Comparison of ENCODE assay signal across 22 mouse cellular contexts in genomic region chr13:109474344-109474743, GRCm38 (mm10).
A peak's percentile ranks its signal among the peaks of the same experiment; 100 is the strongest.
DNase-seq lines count a peak whose midpoint lies in the region; ATAC-seq and TF ChIP-seq lines count a peak whose summit lies in the region.
"Had no signal": no experiment of that assay in that cellular context is flagged by ENCODE, and none has a peak within 500 bp of the region (broad histone marks: within the 10 kb centered on the region; RNA-seq: fewer than 3 reads in every experiment).

No protein-coding gene starts in this region.

- TF ChIP-seq POLR2A in liver, adult 2 months (IDR thresholded peaks at IDR 0.05; ENCODE audit: extremely low read depth, insufficient read depth, low read length) = no peak

- TF ChIP-seq CTCF in forebrain, postnatal 0 days (IDR thresholded peaks at IDR 0.05; ENCODE audit: low read depth) = no peak
- TF ChIP-seq CTCF in liver, adult 2 months (IDR thresholded peaks at IDR 0.05; ENCODE audit: low read depth, low read length) = no peak
- no peak for TF ChIP-seq CTCF in liver, postnatal 0 days (IDR thresholded peaks at IDR 0.05; ENCODE audit: low read depth)

- no peak for TF ChIP-seq EP300 in liver, postnatal 0 days (IDR thresholded peaks at IDR 0.05; ENCODE audit: low read depth)

- 0 out of 2 replicates have a peak overlapping the region, but pooled peaks have one; percentile 17 for H3K27ac ChIP-seq in forebrain, postnatal 0 days (ENCODE audit: low read depth, low read length)
- no peak overlapping the region for H3K27ac ChIP-seq in forebrain, embryonic 13.5 days
- no peak overlapping the region for H3K27ac ChIP-seq in liver, adult 2 months (replicated peaks; ENCODE audit: insufficient read depth, low read depth, low read length)
- no peak overlapping the region for H3K27ac ChIP-seq in liver, embryonic 12.5 days
- H3K27ac ChIP-seq in liver, embryonic 16.5 days (ENCODE audit: low read length) = no peak overlapping the region
- peak overlapping the region; percentile 44; the same call in 1 of the 2 replicates for H3K27ac ChIP-seq in liver, postnatal 0 days (ENCODE audit: low read depth)
- no peak overlapping the region for H3K27ac ChIP-seq in liver, embryonic 11.5 days (ENCODE audit: low read depth, low read length)

- H3K4me2 ChIP-seq in forebrain, postnatal 0 days (ENCODE audit: low read depth) = no peak overlapping the region
- no peak overlapping the region for H3K4me2 ChIP-seq in forebrain, embryonic 13.5 days
- H3K4me2 ChIP-seq in liver, embryonic 12.5 days = no peak overlapping the region
- no peak overlapping the region for H3K4me2 ChIP-seq in liver, embryonic 16.5 days (ENCODE audit: low read depth, low read length)
- H3K4me2 ChIP-seq in liver, postnatal 0 days (ENCODE audit: low read depth, low read length) = no peak overlapping the region
- H3K4me2 ChIP-seq in liver, embryonic 11.5 days = no peak overlapping the region

- no peak for ATAC-seq in forebrain, postnatal 0 days
- no peak for ATAC-seq in forebrain, embryonic 13.5 days
- ATAC-seq in liver, embryonic 12.5 days = no peak
- peak; percentile 55 for ATAC-seq in liver, embryonic 16.5 days (ENCODE audit: low read depth)
- peak; percentile 61; the same call in 1 of the 2 replicates for ATAC-seq in liver, postnatal 0 days
- no peak for ATAC-seq in liver, embryonic 11.5 days (replicated peaks; ENCODE audit: low FRiP score)
- ATAC-seq: activated CD4-positive, CD25-positive, alpha-beta regulatory T cell, adult 4 months; CD4-positive, CD25-positive, alpha-beta regulatory T cell, adult 4 months; Patski had no signal

- DNase-seq in forebrain, postnatal 0 days = no peak
- DNase-seq in liver, adult 2 months (ENCODE audit: extremely low read depth, low read depth, low spot score) = peak; percentile 59
- DNase-seq in liver = no peak
- DNase-seq in liver, postnatal 0 days = no peak
- DNase-seq in liver, embryonic 11.5 days (ENCODE audit: low spot score) = no peak
- DNase-seq: adrenal gland, adult 2 months; adrenal gland, adult 8-10 months; adrenal gland, postnatal 10 days; adrenal gland, postnatal 14 days; adrenal gland, postnatal 25 days; adrenal gland, postnatal 36 days; B cell, adult 2 months; cerebellum, adult 11 months; cerebellum, adult 11-12 months had no signal

- H3K9ac ChIP-seq in forebrain, postnatal 0 days = no peak overlapping the region
- no peak overlapping the region for H3K9ac ChIP-seq in forebrain, embryonic 13.5 days
- H3K9ac ChIP-seq in liver, adult 2 months (ENCODE audit: low read depth, low read length) = no peak overlapping the region
- H3K9ac ChIP-seq in liver, embryonic 12.5 days = no peak overlapping the region
- H3K9ac ChIP-seq in liver, embryonic 16.5 days (ENCODE audit: low read depth, low read length) = no peak overlapping the region
- no peak overlapping the region for H3K9ac ChIP-seq in liver, postnatal 0 days (replicated peaks)
- no peak overlapping the region for H3K9ac ChIP-seq in liver, embryonic 11.5 days (ENCODE audit: low read depth, low read length)

- no peaks in the 10 kb centered on the region for H3K36me3 ChIP-seq in forebrain, postnatal 0 days (ENCODE audit: insufficient read depth)
- H3K36me3 ChIP-seq in forebrain, embryonic 13.5 days (ENCODE audit: poor library complexity, severe bottlenecking) = no peaks in the 10 kb centered on the region
- H3K36me3 ChIP-seq in liver, adult 2 months (ENCODE audit: control insufficient read depth, insufficient read depth, low read length) = no peaks in the 10 kb centered on the region
- no peaks in the 10 kb centered on the region for H3K36me3 ChIP-seq in liver, embryonic 12.5 days
- H3K36me3 ChIP-seq in liver, embryonic 16.5 days (ENCODE audit: control insufficient read depth, insufficient read depth) = no peaks in the 10 kb centered on the region
- no peaks in the 10 kb centered on the region for H3K36me3 ChIP-seq in liver, postnatal 0 days (replicated peaks; ENCODE audit: insufficient read depth, low read length)
- H3K36me3 ChIP-seq in liver, embryonic 11.5 days (ENCODE audit: control insufficient read depth, insufficient read depth, low read length) = no peaks in the 10 kb centered on the region
- H3K36me3 ChIP-seq: G1E had no signal

- no peak overlapping the region for H3K4me3 ChIP-seq in forebrain, postnatal 0 days (ENCODE audit: low read depth, low read length)
- no peak overlapping the region for H3K4me3 ChIP-seq in forebrain, embryonic 13.5 days
- H3K4me3 ChIP-seq in liver, adult 2 months (ENCODE audit: insufficient read depth, low read depth, low read length) = no peak overlapping the region
- H3K4me3 ChIP-seq in liver, embryonic 12.5 days = no peak overlapping the region
- H3K4me3 ChIP-seq in liver, embryonic 16.5 days (ENCODE audit: low read depth, low read length) = no peak overlapping the region
- H3K4me3 ChIP-seq in liver, postnatal 0 days (ENCODE audit: low read depth, low read length) = no peak overlapping the region
- H3K4me3 ChIP-seq in liver, embryonic 11.5 days (ENCODE audit: low read depth, low read length) = no peak overlapping the region

- H3K27me3 ChIP-seq in forebrain, postnatal 0 days (ENCODE audit: insufficient read depth, low read length) = no peaks in the 10 kb centered on the region
- H3K27me3 ChIP-seq in forebrain, embryonic 13.5 days = no peaks in the 10 kb centered on the region
- H3K27me3 ChIP-seq in liver, adult 2 months (ENCODE audit: control insufficient read depth, insufficient read depth, low read length) = no peaks in the 10 kb centered on the region
- H3K27me3 ChIP-seq in liver, embryonic 12.5 days (replicated peaks) = no peaks in the 10 kb centered on the region
- H3K27me3 ChIP-seq in liver, embryonic 16.5 days (ENCODE audit: control insufficient read depth, insufficient read depth, low read depth, low read length) = no peaks in the 10 kb centered on the region
- no peaks in the 10 kb centered on the region for H3K27me3 ChIP-seq in liver, postnatal 0 days (ENCODE audit: insufficient read depth, low read length)
- H3K27me3 ChIP-seq in liver, embryonic 11.5 days (replicated peaks; ENCODE audit: control insufficient read depth, insufficient read depth, low read length) = no peaks in the 10 kb centered on the region
- H3K27me3 ChIP-seq: CH12.LX had no signal

- H3K79me2 ChIP-seq in liver, adult 2 months (ENCODE audit: control insufficient read depth, insufficient read depth, low read length) = no peaks in the 10 kb centered on the region

- no peaks in the 10 kb centered on the region for H3K9me3 ChIP-seq in forebrain, postnatal 0 days (ENCODE audit: low read length)
- no peaks in the 10 kb centered on the region for H3K9me3 ChIP-seq in forebrain, embryonic 13.5 days (replicated peaks)
- H3K9me3 ChIP-seq in liver, embryonic 12.5 days (replicated peaks) = no peaks in the 10 kb centered on the region
- H3K9me3 ChIP-seq in liver, embryonic 16.5 days (replicated peaks; ENCODE audit: control insufficient read depth, low read length) = no peaks in the 10 kb centered on the region
- H3K9me3 ChIP-seq in liver, postnatal 0 days (ENCODE audit: low read length) = no peaks in the 10 kb centered on the region
- no peaks in the 10 kb centered on the region for H3K9me3 ChIP-seq in liver, embryonic 11.5 days (ENCODE audit: control insufficient read depth, low read length)
- H3K9me3 ChIP-seq: G1E had no signal

- no peaks in the 10 kb centered on the region for H3K4me1 ChIP-seq in forebrain, postnatal 0 days (ENCODE audit: insufficient read depth)
- no peaks in the 10 kb centered on the region for H3K4me1 ChIP-seq in forebrain, embryonic 13.5 days
- H3K4me1 ChIP-seq in liver, adult 2 months (ENCODE audit: control insufficient read depth, insufficient read depth, low read length) = no peaks in the 10 kb centered on the region
- H3K4me1 ChIP-seq in liver, embryonic 12.5 days = no peaks in the 10 kb centered on the region
- no peaks in the 10 kb centered on the region for H3K4me1 ChIP-seq in liver, embryonic 16.5 days (ENCODE audit: control insufficient read depth, low read depth, low read length)
- no peaks in the 10 kb centered on the region for H3K4me1 ChIP-seq in liver, postnatal 0 days (ENCODE audit: insufficient read depth)
- no peaks in the 10 kb centered on the region for H3K4me1 ChIP-seq in liver, embryonic 11.5 days (replicated peaks; ENCODE audit: control insufficient read depth, insufficient read depth, low read length)

Comparison
In these comparisons a context has a peak if more than half of its experiments do, and no peak if none do; other contexts are left out.
1. ATAC-seq: peak in liver, embryonic 16.5 days (single experiment) and liver, postnatal 0 days (single experiment); none in forebrain, postnatal 0 days (single experiment), forebrain, embryonic 13.5 days (single experiment), liver, embryonic 12.5 days (single experiment) and liver, embryonic 11.5 days (single experiment).
2. H3K27ac ChIP-seq: peak in forebrain, postnatal 0 days (single experiment) and liver, postnatal 0 days (single experiment); none in forebrain, embryonic 13.5 days (single experiment), liver, adult 2 months (single experiment), liver, embryonic 12.5 days (single experiment), liver, embryonic 16.5 days (single experiment) and liver, embryonic 11.5 days (single experiment).